Mouse (Mus musculus) hindbrain, embryonic 14.5 days (tissue): ENCODE results near the gene Gatm. TPM values are rescaled to one million over a fixed set of nuclear protein-coding genes. Genes with fewer than 3 reads are reported as not detected.

Source experiments
- ATAC-seq: fragments of 200-750 bp; cut with Nextera tagmentation; 2 replicates; pipeline ENCODE4 v1.8.0; 2017; ENCODE audit warnings: moderate number of reproducible peaks, mild to moderate bottlenecking, moderate TSS enrichment, moderate library complexity; ENCODE audit not compliant: low FRiP score
- DNase-seq: peaks from one replicate; pipeline ENCODE4 v3.0.0-alpha.2; 2015; ENCODE audit warnings: low spot score
- H3K27ac ChIP-seq: fragments of 300-500 bp; sonication (generic); 2 replicates; pipeline ENCODE4 v1.5.1; 2014; ENCODE audit warnings: mild to moderate bottlenecking, moderate library complexity
- H3K27me3 ChIP-seq: fragments of 300-500 bp; sonication (generic); 2 replicates; pipeline ENCODE4 v1.6.1; 2014; ENCODE audit warnings: mild to moderate bottlenecking, low read length, mixed read lengths; ENCODE audit not compliant: control insufficient read depth, insufficient read depth
- H3K36me3 ChIP-seq: fragments of 300-500 bp; sonication (generic); replicated peaks from 2 replicates; pipeline ENCODE4 v1.6.1; 2014; ENCODE audit not compliant: control insufficient read depth, insufficient read depth
- H3K4me1 ChIP-seq: fragments of 300-500 bp; sonication (generic); replicated peaks from 2 replicates; pipeline ENCODE4 v1.6.1; 2014; ENCODE audit warnings: antibody characterized with exemption, low read length, mixed read lengths; ENCODE audit not compliant: control insufficient read depth, insufficient read depth
- H3K4me2 ChIP-seq: fragments of 300-500 bp; sonication (generic); replicated peaks from 2 replicates; pipeline ENCODE4 v1.6.1; 2014; ENCODE audit warnings: mild to moderate bottlenecking, moderate library complexity
- H3K4me3 ChIP-seq: fragments of 300-500 bp; sonication (generic); replicated peaks from 2 replicates; pipeline ENCODE4 v1.5.1; 2014; ENCODE audit warnings: mild to moderate bottlenecking, low read length
- H3K9ac ChIP-seq: fragments of 300-500 bp; sonication (generic); 2 replicates; pipeline ENCODE4 v1.6.1; 2014
- H3K9me3 ChIP-seq: fragments of 300-500 bp; sonication (generic); 2 replicates; pipeline ENCODE4 v1.6.1; 2016; ENCODE audit warnings: low read length; ENCODE audit not compliant: control insufficient read depth
- WGBS: fragments of 180-500 bp; shearing (Covaris S2); extraction: QIAGEN DNeasy Blood & Tissue Kit; methylation state at CpG from one replicate; pipeline ENCODE4 v1.1.7; 2014; 5-methylcytosine and 5-hydroxymethylcytosine counted together
- polyA plus RNA-seq: library from polyadenylated mRNA; unstranded; fragments of >200 nt; fragmentation: Nextera tagmentation; extraction: Ambion mirVana; gene quantifications from 2 replicates; pipeline ENCODE4 v1.2.1, GENCODE M21; 2014

The Gatm gene
- polyA plus RNA-seq, 1 experiment from 2014 or later, result 42.5 TPM

DNA sequence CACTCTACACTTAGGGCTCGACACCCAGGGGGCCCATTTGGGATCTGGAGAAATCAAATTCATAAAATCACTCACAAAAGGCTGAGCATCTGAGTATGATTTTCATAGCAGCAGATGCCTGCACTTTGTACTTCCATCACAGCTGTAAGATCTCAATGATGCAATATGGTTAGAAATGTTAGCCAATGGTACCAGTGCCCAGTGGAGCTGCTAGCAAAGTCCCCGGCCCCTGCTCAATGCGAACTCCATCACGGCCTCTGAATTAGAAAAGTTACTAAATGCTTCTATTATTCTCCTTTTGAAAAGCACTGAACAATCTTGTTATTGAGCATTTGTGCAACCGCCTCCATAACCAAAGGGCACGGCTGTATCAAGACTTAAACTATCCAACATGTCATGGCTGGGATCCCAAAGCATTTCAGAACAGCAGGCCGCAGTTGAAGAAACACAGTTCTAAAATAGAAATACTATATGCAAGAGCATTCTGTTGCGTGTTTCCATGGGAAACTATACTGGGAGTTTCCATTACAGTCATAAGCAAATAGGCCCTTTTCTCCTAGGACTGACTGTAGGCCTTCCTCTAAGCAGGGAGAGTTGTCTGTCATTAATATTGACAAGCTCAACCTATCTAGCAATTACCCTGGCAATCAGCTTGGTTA is 23.1 kb downstream of the Gatm start:
- H3K4me2 ChIP-seq, result no peak overlapping the region
- H3K27me3 ChIP-seq, result no peaks in the 10 kb centered on the region
- no peak overlapping the region for H3K27ac ChIP-seq
- DNase-seq (no peak), ATAC-seq (no peak)
- H3K4me1 ChIP-seq, result no peaks in the 10 kb centered on the region
- no peak overlapping the region for H3K4me3 ChIP-seq
- H3K9me3 ChIP-seq, result no peaks in the 10 kb centered on the region
- H3K36me3 ChIP-seq, result no peaks in the 10 kb centered on the region
- no peak overlapping the region for H3K9ac ChIP-seq
- 85% methylated on average over 8 of the region's 8 CpGs for WGBS

DNA sequence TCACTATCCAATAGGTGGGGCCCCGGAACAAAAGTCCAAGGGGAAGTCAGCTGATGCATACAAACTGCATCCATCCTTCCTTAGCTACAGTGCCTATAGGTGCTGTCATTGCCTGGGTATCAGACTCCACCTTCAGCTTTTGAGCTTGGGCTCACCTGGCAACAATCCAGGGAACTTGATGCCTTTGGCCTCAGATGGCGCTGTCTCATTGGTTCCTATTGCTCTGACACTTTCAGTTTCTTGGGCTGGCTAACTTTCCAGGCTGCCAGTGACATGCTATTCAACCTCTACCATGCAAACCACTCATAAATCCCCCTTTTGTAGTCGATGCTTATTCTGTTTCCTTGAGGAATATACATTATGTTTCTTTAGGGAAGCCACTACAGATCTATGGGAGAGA is 24.8 kb downstream of the Gatm start:
- H3K4me1 ChIP-seq, result no peaks in the 10 kb centered on the region
- ATAC-seq (no peak), DNase-seq (no peak)
- no peaks in the 10 kb centered on the region for H3K9me3 ChIP-seq
- H3K4me3 ChIP-seq, result no peak overlapping the region
- WGBS, result 80% methylated on average over 3 of the region's 3 CpGs
- H3K27ac ChIP-seq, result no peak overlapping the region
- H3K4me2 ChIP-seq, result no peak overlapping the region
- H3K36me3 ChIP-seq, result no peaks in the 10 kb centered on the region
- no peaks in the 10 kb centered on the region for H3K27me3 ChIP-seq
- H3K9ac ChIP-seq, result no peak overlapping the region

DNA sequence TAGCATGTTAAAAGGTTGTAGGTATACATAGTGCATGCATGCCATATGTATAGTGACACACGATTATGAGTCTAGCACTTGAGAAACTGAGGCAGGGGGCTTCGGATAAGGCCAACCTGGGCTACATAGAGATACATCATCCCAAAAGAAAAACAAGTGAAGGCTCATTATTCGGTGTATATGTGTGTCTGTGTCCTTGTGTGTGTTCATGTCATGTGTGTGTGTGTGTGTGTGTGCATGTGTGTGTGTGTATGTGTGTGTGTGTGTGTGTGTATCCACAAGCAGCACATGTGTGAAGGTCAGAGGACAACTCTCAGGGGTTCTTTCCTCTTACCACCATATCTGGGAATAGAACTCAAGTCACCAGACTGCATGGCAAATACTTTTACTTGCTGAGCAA is 28.8 kb downstream of the Gatm start:
- 94% methylated on average over 3 of the region's 3 CpGs for WGBS
- no peak for DNase-seq
- Histone ChIP-seq H3K27ac (no peak overlapping the region), H3K36me3 (no peaks in the 10 kb centered on the region), H3K9me3 (no peaks in the 10 kb centered on the region), H3K9ac (no peak overlapping the region), H3K4me3 (no peak overlapping the region), H3K4me1 (no peaks in the 10 kb centered on the region), H3K4me2 (no peak overlapping the region), H3K27me3 (no peaks in the 10 kb centered on the region)
- ATAC-seq, result no peak

DNA sequence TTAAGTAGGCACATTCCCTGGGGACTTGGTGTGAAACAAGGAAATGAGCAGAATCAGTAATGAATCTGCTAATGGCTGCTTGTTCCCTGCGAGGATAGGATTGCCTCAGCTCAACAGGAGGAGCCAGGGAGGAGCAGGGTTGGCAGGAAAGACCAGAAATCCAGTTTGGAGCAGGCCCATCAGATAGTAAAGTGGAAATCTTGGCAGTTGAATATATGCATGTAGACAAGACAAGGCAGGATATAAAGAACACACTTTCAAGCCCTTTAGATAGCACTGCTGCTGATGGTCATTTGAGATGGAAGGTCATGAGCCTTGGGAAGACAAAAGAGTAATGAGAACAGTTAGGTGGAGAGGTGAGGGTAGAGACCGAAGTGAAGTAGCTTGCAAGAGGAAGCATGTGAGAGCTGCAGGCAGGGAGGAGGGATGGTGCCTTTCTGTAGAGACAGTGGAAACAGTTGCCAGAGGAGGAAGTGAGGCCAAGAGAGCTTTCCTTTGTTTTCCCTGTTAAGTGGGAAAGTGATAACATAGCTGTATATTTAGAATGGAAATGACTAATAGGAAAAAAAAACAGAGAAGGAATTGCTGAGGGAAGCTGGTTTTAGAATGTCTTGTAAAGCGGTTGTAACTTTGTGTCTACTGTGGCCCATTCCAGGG is 29.6 kb downstream of the Gatm start:
- no peak overlapping the region for H3K9ac ChIP-seq
- no peak overlapping the region for H3K4me2 ChIP-seq
- H3K9me3 ChIP-seq, result no peaks in the 10 kb centered on the region
- ATAC-seq (no peak), DNase-seq (no peak)
- H3K36me3 ChIP-seq, result no peaks in the 10 kb centered on the region
- H3K4me3 ChIP-seq, result no peak overlapping the region
- WGBS, result 71% methylated on average over 3 of the region's 3 CpGs
- H3K27ac ChIP-seq, result no peak overlapping the region
- H3K27me3 ChIP-seq, result no peaks in the 10 kb centered on the region
- H3K4me1 ChIP-seq, result no peaks in the 10 kb centered on the region

DNA sequence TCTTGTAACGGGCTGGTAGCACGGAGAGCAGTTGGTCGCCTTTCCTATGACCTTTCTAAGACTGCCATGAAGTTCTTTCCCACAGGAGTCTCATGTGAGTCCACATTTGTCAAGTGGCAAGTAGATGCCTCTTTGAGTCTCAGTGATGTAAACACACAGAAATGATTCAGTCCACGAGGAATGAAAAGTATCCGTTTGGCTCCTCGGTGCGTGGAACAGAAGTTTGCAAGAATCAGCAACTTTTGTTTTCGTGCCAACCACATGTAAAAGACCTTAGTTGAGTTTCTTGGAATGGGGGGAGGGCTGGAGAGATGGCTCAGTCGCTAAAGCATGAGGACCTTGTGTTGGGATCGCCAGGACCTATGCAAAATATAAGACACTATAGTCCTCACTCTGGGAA is 30.7 kb downstream of the Gatm start:
- Histone ChIP-seq H3K9ac (no peak overlapping the region), H3K4me2 (no peak overlapping the region), H3K27ac (no peak overlapping the region), H3K9me3 (no peaks in the 10 kb centered on the region), H3K4me1 (no peaks in the 10 kb centered on the region), H3K27me3 (no peaks in the 10 kb centered on the region), H3K4me3 (no peak overlapping the region), H3K36me3 (no peaks in the 10 kb centered on the region)
- WGBS, result 79% methylated on average over 10 of the region's 10 CpGs
- no peak for ATAC-seq
- no peak for DNase-seq

DNA sequence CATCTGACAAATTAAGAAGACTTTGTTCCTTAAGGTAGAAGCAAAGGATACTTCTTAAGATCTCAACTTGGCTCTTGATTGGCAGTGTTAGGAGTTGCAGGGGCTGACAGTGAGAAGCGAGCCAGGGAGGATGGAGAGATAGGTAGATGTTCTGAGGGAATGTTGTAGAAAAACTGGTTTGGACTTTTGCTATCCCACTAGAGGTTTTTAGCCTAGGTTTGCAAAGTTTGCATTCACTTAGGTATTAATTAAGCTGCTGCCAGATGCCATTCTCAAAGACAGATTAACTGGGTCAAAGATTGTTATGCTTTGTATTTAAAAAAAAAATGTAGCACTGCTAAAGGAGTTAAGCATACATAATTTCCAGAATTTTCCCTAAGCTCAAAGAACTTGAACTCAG is 33.8 kb downstream of the Gatm start:
- no peak for DNase-seq

DNA sequence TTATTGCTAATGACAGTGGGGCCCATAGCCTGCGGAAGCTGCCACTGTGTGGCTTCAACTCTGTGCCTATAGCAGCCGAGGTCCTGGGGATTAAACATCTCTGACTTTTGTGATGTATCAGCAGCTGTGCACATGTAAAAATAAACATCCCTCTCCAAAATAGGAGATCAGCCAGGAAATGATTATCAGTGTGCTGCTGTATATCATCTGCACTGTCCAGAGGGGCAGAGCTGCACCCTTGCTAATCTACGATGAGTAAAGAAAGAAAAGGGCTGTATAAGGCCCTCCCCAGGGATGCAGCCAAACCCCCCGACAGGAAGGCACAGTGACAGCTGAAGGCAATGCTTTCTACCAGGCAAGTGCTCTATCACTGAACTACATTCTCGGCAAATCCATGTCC is 34.8 kb downstream of the Gatm start:
- ATAC-seq, result no peak
- no peak overlapping the region for H3K4me3 ChIP-seq
- H3K27ac ChIP-seq, result no peak overlapping the region
- H3K4me2 ChIP-seq, result no peak overlapping the region
- no peaks in the 10 kb centered on the region for H3K9me3 ChIP-seq
- H3K9ac ChIP-seq, result no peak overlapping the region
- no peak for DNase-seq
- no peaks in the 10 kb centered on the region for H3K36me3 ChIP-seq
- 64% methylated on average over 5 of the region's 5 CpGs for WGBS
- no peaks in the 10 kb centered on the region for H3K27me3 ChIP-seq
- H3K4me1 ChIP-seq, result no peaks in the 10 kb centered on the region

More for the DNA sequence above, 33.8 kb downstream of the Gatm start:
- no peak for ATAC-seq
- Histone ChIP-seq H3K27me3 (no peaks in the 10 kb centered on the region), H3K36me3 (no peaks in the 10 kb centered on the region), H3K4me1 (no peaks in the 10 kb centered on the region), H3K4me3 (no peak overlapping the region), H3K4me2 (no peak overlapping the region), H3K9ac (no peak overlapping the region), H3K27ac (no peak overlapping the region), H3K9me3 (no peaks in the 10 kb centered on the region)
- 90% methylated on average over 1 of the region's 1 CpGs for WGBS

DNA sequence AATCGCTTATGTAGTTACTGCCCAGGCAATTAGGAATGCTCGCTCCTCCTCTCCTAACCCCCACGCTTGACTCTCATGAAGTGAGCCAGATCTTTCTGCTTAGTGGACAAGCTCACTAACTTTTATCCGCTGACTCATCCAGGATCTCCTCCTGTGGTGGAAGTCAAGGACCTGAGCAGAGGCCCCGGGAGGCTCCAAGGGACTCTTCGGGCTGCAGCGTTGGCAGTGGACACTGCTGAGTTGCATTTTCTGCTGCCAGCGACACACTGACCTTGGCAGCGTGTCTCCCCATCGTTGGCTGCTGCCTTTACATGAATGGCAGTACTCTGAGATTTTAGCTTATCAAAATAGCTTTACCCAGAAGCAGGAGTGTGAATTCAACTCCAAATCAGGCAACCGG is 35.6 kb downstream of the Gatm start:
- Histone ChIP-seq H3K4me3 (no peak overlapping the region), H3K4me1 (no peaks in the 10 kb centered on the region), H3K9me3 (no peaks in the 10 kb centered on the region), H3K9ac (no peak overlapping the region), H3K27me3 (no peaks in the 10 kb centered on the region), H3K27ac (no peak overlapping the region), H3K4me2 (no peak overlapping the region), H3K36me3 (no peaks in the 10 kb centered on the region)
- ATAC-seq, result no peak
- 80% methylated on average over 11 of the region's 11 CpGs for WGBS
- no peak for DNase-seq

DNA sequence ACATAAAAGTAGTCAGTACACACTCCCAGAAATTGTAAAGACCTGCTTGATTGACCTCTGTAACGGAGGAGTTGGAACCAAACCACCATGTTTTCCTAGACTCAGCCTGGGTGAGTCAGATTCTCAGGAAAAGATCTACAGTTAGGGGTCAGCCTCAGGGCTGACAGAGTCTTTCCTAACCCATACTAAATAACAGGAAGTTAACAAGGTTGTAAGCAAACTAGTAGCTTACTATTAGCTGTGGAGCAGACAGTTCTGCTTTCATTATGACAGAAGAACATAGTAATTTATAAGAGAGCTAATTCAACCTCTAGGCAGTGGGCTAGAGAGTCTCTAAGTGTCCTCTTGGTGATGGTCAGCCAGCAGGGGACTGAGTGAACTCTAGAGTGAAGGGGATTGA is 38.7 kb downstream of the Gatm start:
- DNase-seq, result no peak
- no peaks in the 10 kb centered on the region for H3K27me3 ChIP-seq
- no peak overlapping the region for H3K27ac ChIP-seq
- no peaks in the 10 kb centered on the region for H3K36me3 ChIP-seq
- no peak for ATAC-seq
- no peak overlapping the region for H3K9ac ChIP-seq
- H3K4me1 ChIP-seq, result no peaks in the 10 kb centered on the region
- H3K9me3 ChIP-seq, result no peaks in the 10 kb centered on the region
- no peak overlapping the region for H3K4me2 ChIP-seq
- 89% methylated on average over 1 of the region's 1 CpGs for WGBS
- H3K4me3 ChIP-seq, result no peak overlapping the region

DNA sequence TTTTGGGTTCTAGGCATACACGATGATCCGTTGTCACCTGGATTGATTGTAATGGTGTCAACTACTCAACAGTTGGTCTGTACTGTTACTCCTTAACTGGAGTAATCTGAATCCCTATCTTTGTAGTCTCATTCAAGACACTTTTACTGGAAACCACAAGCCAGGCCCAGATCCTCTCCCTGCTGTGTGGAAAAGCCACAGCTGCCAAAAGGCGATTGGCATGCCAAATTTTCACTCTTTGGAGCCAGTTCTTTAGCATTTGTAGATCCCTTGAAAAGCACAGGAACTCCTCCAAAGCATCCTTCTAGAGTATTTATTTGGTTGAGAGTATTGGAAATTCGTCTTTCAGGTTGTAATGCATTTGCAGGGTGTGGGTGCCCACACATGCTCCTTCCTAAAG is 39.8 kb downstream of the Gatm start:
- Histone ChIP-seq H3K27me3 (no peaks in the 10 kb centered on the region), H3K4me2 (no peak overlapping the region), H3K27ac (no peak overlapping the region), H3K9me3 (no peaks in the 10 kb centered on the region), H3K36me3 (no peaks in the 10 kb centered on the region), H3K4me1 (no peaks in the 10 kb centered on the region), H3K9ac (no peak overlapping the region), H3K4me3 (no peak overlapping the region)
- DNase-seq (no peak), ATAC-seq (no peak)
- 85% methylated on average over 4 of the region's 4 CpGs for WGBS
